Mouse (Mus musculus) CD8-positive naive resting alpha-beta T cell, adult 2 months (primary cell): ENCODE results near the gene Defa28.
"Not testable (repeated sequence)": the region's sequence is repeated elsewhere in the genome, so short reads cannot be mapped to it uniquely, and the experiment has no call there.

Experiments
- DNase-seq, 2 experiments: peaks; one replicate each; pipeline ENCODE4 v3.0.0; 2022; ENCODE audit warnings: low read depth in 2 of 2, low spot score in 2 of 2

Gene Defa28

GRCm38 (mm10) chr8:21582706-21583105, at the start of gene Defa28:
Gene Defa28 (plus strand): TSS chr8:21583006.
- not testable (repeated sequence) for DNase-seq

GRCm38 (mm10) chr8:21565086-21565485, 17.7 kb upstream of the Defa28 start, which contains the start of gene Defa37:
Gene Defa37 (plus strand): TSS chr8:21565386.
- DNase-seq = not testable (repeated sequence)

- DNase-seq = not testable (repeated sequence)
These were observed 11.6 kb downstream of the Defa28 start, which contains the start of gene Gm7861 for GRCm38 (mm10) chr8:21594408-21594807. Gene Gm7861 (minus strand): TSS chr8:21594508.

DNA sequence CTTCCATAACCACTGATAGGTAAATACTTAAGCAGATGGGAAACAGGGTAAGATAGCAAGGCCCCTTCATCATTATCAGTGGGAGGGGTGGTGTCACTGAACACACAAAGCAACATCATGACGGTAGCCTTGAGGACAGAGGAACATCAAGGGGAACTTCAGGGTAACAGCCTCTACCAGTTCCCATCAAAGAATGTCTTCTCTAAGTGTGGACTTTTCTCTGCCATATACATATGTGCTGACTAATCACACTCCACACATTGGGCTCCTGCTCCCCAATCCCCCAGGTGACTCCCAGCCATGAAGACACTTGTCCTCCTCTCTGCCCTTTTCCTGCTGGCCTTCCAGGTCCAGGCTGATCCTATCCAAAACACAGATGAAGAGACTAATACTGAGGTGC, 35.1 kb downstream of the Defa28 start, which contains the start of gene Defa26:
Gene Defa26 (plus strand): TSS at position 301 of the 400 bp plus-strand sequence.
- not testable (repeated sequence) for DNase-seq
